Mouse (Mus musculus): ENCODE data around the gene Gm21789. TPM values are rescaled to one million over a fixed set of nuclear protein-coding genes. Genes with fewer than 3 reads are reported as not detected.

Gene Gm21789
- polyA plus RNA-seq (2012) = not detected in 2 replicates

GRCm38 (mm10) chrX:32941468-32941867 is at the start of gene Gm21789:
Gm21789 (plus strand) TSS chrX:32941768.

DNA sequence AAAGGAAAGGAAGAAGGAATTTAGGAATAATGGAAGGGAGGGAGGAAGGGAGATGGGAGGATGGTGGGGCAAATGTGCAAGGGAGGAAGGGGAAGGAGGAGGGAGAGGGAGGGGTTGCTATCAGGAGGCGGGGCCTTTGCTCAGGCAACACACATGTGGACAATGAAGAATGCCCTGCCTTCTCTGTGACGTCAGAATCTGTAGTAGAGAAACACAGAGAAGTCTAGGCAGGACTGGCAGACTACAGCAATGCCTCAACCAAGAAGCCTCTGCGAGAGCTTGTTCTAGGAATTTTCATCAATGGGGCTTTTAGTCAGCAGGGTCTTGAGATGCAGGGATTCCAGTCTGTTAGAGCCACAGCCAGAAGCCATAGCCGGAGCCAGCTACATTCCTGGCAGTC is 47.2 kb upstream of the Gm21789 start, which contains the start of gene Btbd35f30:
TSS of gene Btbd35f30 (plus strand) at position 301 of the 400 bp plus-strand sequence.

GRCm38 (mm10) chrX:32973597-32973996 is 32.0 kb downstream of the Gm21789 start, which contains the start of gene Btbd35f5:
Btbd35f5 (plus strand) TSS chrX:32973897.

Other genes starting within 250 kb of the Gm21789 start
- not detected in 2 replicates for gene Btbd35f21, start 215.7 kb upstream of the Gm21789 start, polyA plus RNA-seq (2012)
- not detected in 2 replicates for gene Btbd35f30, start 47.1 kb upstream of the Gm21789 start, polyA plus RNA-seq (2012)
- not detected in 2 replicates for gene Btbd35f5, start 32.1 kb downstream of the Gm21789 start, polyA plus RNA-seq (2012)

All from megakaryocyte-erythroid progenitor cell, adult 5 weeks (primary cell).